Mouse (Mus musculus) midbrain, embryonic 16.5 days (tissue): Measurements from ENCODE around the gene Pask. TPM values are rescaled to one million over a fixed set of nuclear protein-coding genes. Genes with fewer than 3 reads are reported as not detected.

Experiments used
- ATAC-seq: fragments of 200-750 bp; cut with Nextera tagmentation; 2 replicates; pipeline ENCODE4 v1.8.0; 2017; ENCODE audit warnings: moderate TSS enrichment
- H3K27ac ChIP-seq: fragments of 300-500 bp; sonication (generic); 2 replicates; pipeline ENCODE4 v1.5.1; 2014; ENCODE audit warnings: mild to moderate bottlenecking, low read length, mixed read lengths
- H3K27me3 ChIP-seq: fragments of 300-500 bp; sonication (generic); 2 replicates; pipeline ENCODE4 v1.6.1; 2014; ENCODE audit warnings: low read depth, low read length, mixed read lengths; ENCODE audit not compliant: control insufficient read depth, insufficient read depth
- H3K36me3 ChIP-seq: fragments of 300-500 bp; sonication (generic); 2 replicates; pipeline ENCODE4 v1.6.1; 2014; ENCODE audit warnings: mild to moderate bottlenecking, low read length, moderate library complexity, mixed read lengths; ENCODE audit not compliant: control insufficient read depth, insufficient read depth
- H3K4me1 ChIP-seq: fragments of 300-500 bp; sonication (generic); 2 replicates; pipeline ENCODE4 v1.6.1; 2014; ENCODE audit warnings: mild to moderate bottlenecking, low read length, mixed read lengths; ENCODE audit not compliant: control insufficient read depth, insufficient read depth
- H3K4me2 ChIP-seq: fragments of 300-500 bp; sonication (generic); 2 replicates; pipeline ENCODE4 v1.6.1; 2014; ENCODE audit warnings: mild to moderate bottlenecking, low read length, mixed read lengths
- H3K4me3 ChIP-seq: fragments of 300-500 bp; sonication (generic); 2 replicates; pipeline ENCODE4 v1.5.1; 2014; ENCODE audit warnings: low read depth, mild to moderate bottlenecking, low read length, moderate library complexity, mixed read lengths
- H3K9ac ChIP-seq: fragments of 300-500 bp; sonication (generic); 2 replicates; pipeline ENCODE4 v1.6.1; 2014; ENCODE audit warnings: low read depth, low read length, mixed read lengths
- H3K9me3 ChIP-seq: fragments of 300-500 bp; sonication (generic); replicated peaks from 2 replicates; pipeline ENCODE4 v1.6.1; 2014; ENCODE audit warnings: mild to moderate bottlenecking, low read length, mixed read lengths; ENCODE audit not compliant: control insufficient read depth, poor library complexity, severe bottlenecking
- WGBS: fragments of 180-500 bp; shearing (Covaris S2); extraction: QIAGEN DNeasy Blood & Tissue Kit; methylation state at CpG from one replicate; pipeline ENCODE4 v1.1.7; 2014; 5-methylcytosine and 5-hydroxymethylcytosine counted together
- polyA plus RNA-seq: library from polyadenylated mRNA; unstranded; fragments of >200 nt; fragmentation: Nextera tagmentation; extraction: Ambion mirVana; gene quantifications from 2 replicates; pipeline ENCODE4 v1.2.1, GENCODE M21; 2015

Pask gene
- polyA plus RNA-seq, result 6.8 and 7.9 TPM in 2 replicates

DNA sequence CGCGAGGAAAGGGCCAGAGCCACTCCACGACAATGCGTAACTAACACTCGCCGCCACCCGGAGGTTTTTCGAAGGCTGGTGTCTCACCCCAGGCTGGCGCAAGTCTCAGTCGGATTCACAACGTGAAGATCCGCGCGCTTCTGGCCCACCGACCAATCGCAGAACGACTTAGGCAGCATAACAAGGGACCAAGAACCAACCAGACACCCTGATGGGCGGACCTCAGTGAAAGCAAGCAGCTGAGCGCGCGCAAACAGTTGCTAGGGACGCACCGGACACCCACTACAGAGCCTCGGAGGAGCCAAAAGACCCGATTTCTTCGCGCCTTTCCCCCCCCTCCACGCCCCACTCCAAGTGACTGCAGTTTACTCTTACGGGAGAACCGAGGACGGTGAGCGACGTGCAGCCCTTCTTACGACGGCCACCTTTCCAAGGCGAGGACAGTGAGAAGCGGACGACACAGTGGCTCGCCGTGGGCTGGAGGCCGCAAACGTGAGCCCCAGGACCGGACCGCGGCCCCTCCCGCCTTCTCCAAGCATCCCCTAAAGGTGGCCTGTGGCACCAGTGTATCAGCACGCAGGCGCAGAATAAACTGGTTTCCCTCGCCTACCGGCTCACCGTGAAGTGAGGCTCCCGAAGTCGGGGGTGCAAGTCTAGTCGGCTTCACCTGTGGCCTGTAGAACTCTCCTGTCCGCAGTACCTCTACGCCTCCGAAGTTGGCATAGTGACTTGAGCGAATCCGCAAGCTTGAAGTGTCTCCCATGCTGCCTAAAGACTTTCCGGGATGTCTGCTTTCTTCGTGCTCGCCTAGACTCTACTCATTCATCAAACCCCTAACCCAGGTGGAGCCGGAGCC, at the start of gene Pask, which contains the start of gene Ppp1r7:
Pask (minus strand) TSS at position 835 of the 856 bp plus-strand sequence.
Ppp1r7 (plus strand) TSS at position 207 of the 856 bp plus-strand sequence.
- Histone ChIP-seq H3K27me3 (no peaks in the 10 kb centered on the region), H3K9me3 (no peaks in the 10 kb centered on the region), H3K4me3 (peak within 1 kb of the TSS; percentile 94), H3K27ac (peak within 1 kb of the TSS; percentile 69), H3K9ac (peak within 1 kb of the TSS; percentile 88), H3K36me3 (no peaks in the 10 kb centered on the region; the same call in 1 of the 2 replicates), H3K4me1 (peaks cover 11% of the 10 kb centered on the region), H3K4me2 (peak within 1 kb of the TSS; percentile 97)
- WGBS, result under 1% methylated on average over 62 of the region's 63 CpGs
- ATAC-seq, result peak; percentile 98

DNA sequence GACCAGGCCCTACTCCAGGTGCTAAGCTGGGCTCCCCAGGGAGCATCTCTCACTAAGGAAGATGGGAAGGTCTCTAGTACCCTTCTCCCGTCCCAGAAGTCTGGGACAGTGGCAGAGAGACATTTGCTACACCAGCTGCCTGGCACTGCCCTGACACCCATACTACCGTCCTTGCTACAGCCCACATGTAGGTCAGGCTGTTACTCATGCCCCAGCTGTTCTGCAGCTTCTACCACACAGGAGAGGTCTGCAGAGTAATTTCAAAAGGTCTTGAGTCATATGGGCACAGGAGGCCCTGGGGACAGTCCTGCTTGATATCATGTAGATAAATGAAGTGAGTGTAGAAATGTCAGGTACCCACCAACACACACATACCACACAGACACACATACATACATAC, 45.6 kb upstream of the Pask start:
- Histone ChIP-seq H3K4me1 (no peaks in the 10 kb centered on the region), H3K27ac (no peak overlapping the region), H3K4me2 (no peak overlapping the region), H3K9me3 (no peaks in the 10 kb centered on the region), H3K27me3 (no peaks in the 10 kb centered on the region), H3K9ac (no peak overlapping the region), H3K36me3 (no peaks in the 10 kb centered on the region), H3K4me3 (no peak overlapping the region)
- no peak for ATAC-seq
- 86% methylated on average over 2 of the region's 2 CpGs for WGBS

DNA sequence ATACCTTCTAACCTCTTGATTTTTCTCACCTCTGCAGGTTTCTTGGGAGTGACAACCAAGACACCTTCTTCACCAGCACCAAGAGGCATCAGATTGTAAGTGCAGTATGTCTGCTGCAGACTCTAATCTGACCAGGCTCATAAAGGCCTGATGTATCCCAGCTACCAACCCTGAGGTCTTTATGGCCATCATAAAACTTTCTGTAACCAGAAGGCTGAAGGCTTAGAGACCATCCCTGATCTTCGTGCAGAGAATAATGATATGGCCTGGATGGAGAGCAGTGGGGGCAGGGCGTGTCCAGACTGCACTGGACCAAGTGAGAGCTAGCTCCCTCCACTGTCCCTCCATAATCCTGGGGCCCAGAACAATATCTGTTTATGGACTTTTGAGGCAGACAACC, 43.9 kb upstream of the Pask start:
- H3K27ac ChIP-seq, result no peak overlapping the region
- H3K4me2 ChIP-seq, result no peak overlapping the region
- H3K4me1 ChIP-seq, result no peaks in the 10 kb centered on the region
- H3K9me3 ChIP-seq, result no peaks in the 10 kb centered on the region
- no peaks in the 10 kb centered on the region for H3K36me3 ChIP-seq
- H3K27me3 ChIP-seq, result no peaks in the 10 kb centered on the region
- H3K4me3 ChIP-seq, result no peak overlapping the region
- no peak overlapping the region for H3K9ac ChIP-seq
- 85% methylated on average over 2 of the region's 2 CpGs for WGBS
- ATAC-seq, result no peak

DNA sequence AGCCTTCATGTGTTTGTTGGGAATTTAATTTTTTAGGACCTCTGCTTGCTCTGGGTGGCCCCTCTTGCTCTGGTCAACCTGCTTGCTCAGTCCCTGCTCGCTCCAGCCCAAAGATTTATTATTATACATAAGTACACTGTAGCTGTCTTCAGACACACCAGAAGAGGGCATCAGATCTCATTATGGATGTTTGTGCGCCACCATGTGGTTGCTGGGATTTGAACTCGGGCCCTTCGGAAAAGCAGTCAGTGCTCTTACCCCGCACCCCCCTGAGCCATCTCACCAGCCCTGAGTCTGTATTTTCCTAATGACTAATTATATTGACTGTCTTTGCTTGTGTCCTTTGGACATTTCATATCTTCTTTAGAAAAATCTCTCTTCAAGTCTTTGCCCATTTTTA, 35.8 kb upstream of the Pask start:
- Histone ChIP-seq H3K36me3 (no peaks in the 10 kb centered on the region), H3K4me3 (no peak overlapping the region), H3K4me2 (no peak overlapping the region), H3K9ac (no peak overlapping the region), H3K27ac (no peak overlapping the region), H3K9me3 (no peaks in the 10 kb centered on the region), H3K4me1 (no peaks in the 10 kb centered on the region), H3K27me3 (no peaks in the 10 kb centered on the region)
- no peak for ATAC-seq
- 80% methylated on average over 5 of the region's 5 CpGs for WGBS

DNA sequence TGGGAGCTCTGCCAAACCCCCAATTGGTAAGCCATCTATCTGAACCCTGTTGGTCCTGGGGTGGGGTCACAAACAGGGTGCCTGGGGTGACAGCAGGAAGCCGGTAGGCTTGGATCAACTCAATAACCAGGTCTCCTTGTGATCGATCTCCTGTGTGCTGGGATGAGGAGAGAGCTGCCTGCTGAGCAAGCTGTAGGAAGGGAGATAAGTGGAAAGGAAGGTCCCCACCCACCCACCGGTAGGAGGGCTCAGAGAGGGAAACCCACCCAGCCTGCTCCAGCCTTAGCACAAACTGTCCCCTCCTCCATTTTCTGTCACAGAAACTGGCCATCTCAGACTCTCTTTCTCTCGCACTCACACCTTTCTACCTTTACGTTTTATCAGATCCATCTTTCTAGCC, 34.0 kb upstream of the Pask start:
- Histone ChIP-seq H3K36me3 (no peaks in the 10 kb centered on the region), H3K4me3 (no peak overlapping the region), H3K4me1 (no peaks in the 10 kb centered on the region), H3K27me3 (no peaks in the 10 kb centered on the region), H3K9me3 (no peaks in the 10 kb centered on the region), H3K9ac (no peak overlapping the region), H3K27ac (no peak overlapping the region), H3K4me2 (no peak overlapping the region)
- ATAC-seq, result no peak
- WGBS, result 73% methylated on average over 5 of the region's 5 CpGs

DNA sequence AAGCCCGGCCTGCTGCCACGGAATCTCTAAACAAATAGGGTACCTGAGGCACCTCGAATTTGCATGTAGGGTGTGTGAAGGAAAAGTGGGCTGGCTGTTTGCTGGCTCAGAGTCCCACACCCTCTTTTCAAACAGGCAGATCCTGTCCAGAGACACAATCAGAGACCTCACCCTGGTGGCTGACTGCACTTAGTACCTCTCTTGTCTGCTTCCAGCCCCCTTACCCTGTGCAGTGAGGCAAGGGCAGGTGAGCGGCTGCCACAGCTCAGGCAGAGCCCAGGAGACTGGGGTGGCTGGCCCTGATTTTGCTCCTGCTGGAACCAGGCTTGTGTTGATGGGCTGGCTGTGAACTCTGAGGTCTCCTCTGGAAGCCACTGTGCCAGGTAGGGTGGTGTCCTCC, 30.4 kb upstream of the Pask start, which contains the start of gene Ano7:
Ano7 (plus strand) TSS at position 266 of the 400 bp plus-strand sequence.
- Histone ChIP-seq H3K4me2 (no peak within 1 kb of the TSS), H3K9ac (no peak within 1 kb of the TSS), H3K4me3 (no peak within 1 kb of the TSS), H3K36me3 (no peaks in the 10 kb centered on the region), H3K4me1 (no peaks in the 10 kb centered on the region), H3K27me3 (no peaks in the 10 kb centered on the region), H3K27ac (no peak within 1 kb of the TSS), H3K9me3 (no peaks in the 10 kb centered on the region)
- ATAC-seq, result no peak
- WGBS, result 77% methylated on average over 4 of the region's 4 CpGs

DNA sequence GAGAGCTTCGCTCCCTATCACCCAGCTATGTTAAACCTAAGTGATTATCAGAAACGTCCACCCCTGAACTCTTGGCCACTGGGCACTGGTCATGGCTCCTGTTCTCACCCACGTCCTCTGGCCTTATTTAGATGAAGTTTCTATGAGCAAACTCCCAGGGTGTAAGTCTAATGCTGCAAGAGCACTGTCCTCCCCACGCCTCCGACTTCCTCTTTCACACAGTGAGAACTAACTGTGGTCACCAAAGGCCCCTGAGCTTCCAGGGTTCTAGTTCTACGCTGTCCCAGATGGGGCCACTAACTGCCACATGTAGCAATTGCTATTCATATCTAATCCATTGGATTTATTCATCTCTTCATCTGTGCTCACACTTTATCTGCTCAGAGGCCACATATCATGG, 22.4 kb upstream of the Pask start:
- no peak for ATAC-seq
- Histone ChIP-seq H3K9me3 (no peaks in the 10 kb centered on the region), H3K9ac (no peak overlapping the region), H3K4me3 (no peak overlapping the region), H3K36me3 (peaks cover 19% of the 10 kb centered on the region), H3K4me2 (no peak overlapping the region), H3K4me1 (no peaks in the 10 kb centered on the region), H3K27ac (no peak overlapping the region), H3K27me3 (no peaks in the 10 kb centered on the region)
- WGBS, result 95% methylated on average over 6 of the region's 6 CpGs

DNA sequence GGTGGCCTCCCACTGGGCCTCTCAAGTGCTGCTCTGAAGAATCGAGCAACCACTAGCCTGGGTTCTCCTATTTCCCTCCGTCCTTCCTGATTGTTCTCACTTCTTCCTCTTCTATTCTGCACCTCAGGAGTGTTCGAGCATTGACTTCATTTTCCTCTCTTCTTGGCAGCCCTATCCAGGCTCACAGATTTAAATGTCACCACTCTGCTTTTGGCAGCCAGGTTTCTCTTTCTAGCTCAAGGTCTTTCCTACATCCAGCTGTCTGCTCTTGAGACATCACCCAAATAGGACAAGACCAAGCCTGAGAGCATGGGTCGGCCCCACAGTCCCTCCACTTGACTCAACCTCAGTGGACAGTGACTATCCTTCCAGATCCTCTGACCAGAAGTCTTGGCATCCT, 19.4 kb upstream of the Pask start:
- no peak overlapping the region for H3K4me3 ChIP-seq
- no peak for ATAC-seq
- H3K36me3 ChIP-seq, result peaks cover 28% of the 10 kb centered on the region
- no peak overlapping the region for H3K9ac ChIP-seq
- H3K4me2 ChIP-seq, result no peak overlapping the region
- H3K27ac ChIP-seq, result no peak overlapping the region
- H3K9me3 ChIP-seq, result no peaks in the 10 kb centered on the region
- no peaks in the 10 kb centered on the region for H3K4me1 ChIP-seq
- H3K27me3 ChIP-seq, result no peaks in the 10 kb centered on the region
- WGBS, result 95% methylated on average over 4 of the region's 4 CpGs

DNA sequence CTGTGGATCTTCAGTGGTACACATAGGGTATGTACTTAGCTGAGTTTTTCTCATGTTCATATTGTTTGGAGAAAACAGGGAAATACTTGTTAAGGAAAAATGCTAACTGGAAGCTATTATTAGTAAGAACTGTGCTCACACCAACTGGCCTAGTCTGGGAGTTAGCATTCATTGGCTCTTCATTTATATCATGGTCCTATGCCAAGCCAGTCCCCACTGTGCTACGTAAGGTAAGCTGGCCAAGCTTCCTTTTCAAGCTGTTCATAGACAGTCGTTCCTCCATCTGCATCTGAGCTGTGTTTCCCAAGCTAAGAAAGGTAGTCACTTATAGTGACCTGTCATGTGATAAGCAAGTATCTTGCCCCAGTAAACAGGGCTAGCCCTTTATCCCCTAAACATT, 9.4 kb upstream of the Pask start:
- no peak for ATAC-seq
- Histone ChIP-seq H3K9ac (no peak overlapping the region), H3K9me3 (no peaks in the 10 kb centered on the region), H3K4me2 (no peak overlapping the region), H3K27ac (no peak overlapping the region), H3K27me3 (no peaks in the 10 kb centered on the region), H3K36me3 (peaks cover 40% of the 10 kb centered on the region), H3K4me1 (no peaks in the 10 kb centered on the region), H3K4me3 (no peak overlapping the region)
- 95% methylated on average over 2 of the region's 2 CpGs for WGBS
